Mouse (Mus musculus) heart, postnatal 14 days (tissue): ENCODE measurements at regions not wholly inside any gene's neighbourhood (a gene's known extent, or its start where the extent isn't known, plus 50 kb on each side); places are given as distances from the start of the nearest gene placed in this dataset.
A peak's percentile ranks its signal among the peaks of the same experiment; 100 is the strongest.

Experiments
- DNase-seq, 2 experiments: peaks; one replicate each; pipeline ENCODE4 v3.0.0; 2021 to 2022
- intact Hi-C: fragments of 180-260 bp; cut with DNase I; formaldehyde crosslinking; loops from one replicate; pipeline ENCODE4 v1.15.1; 2025

DNA sequence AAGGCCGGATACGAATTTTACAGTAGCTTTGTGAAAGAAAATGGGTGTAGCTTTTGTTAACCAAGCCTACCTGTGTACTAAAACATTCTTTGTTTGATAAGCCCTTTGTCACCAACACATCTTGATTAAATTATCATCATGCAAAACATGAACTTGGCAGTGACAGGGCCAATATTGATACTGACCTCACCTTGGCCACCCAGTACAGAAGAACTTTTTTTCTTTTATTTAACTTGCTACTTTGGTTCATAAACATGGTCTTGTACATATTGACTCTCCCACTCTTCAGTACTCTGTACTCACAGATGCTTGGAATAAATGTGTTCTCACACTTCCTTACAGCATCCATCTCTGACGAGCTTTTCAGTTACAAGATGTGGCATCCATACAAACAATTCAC, 570.0 kb upstream of the Klf4 start:
- no peak for DNase-seq
- intact Hi-C loops: no loop called here

DNA sequence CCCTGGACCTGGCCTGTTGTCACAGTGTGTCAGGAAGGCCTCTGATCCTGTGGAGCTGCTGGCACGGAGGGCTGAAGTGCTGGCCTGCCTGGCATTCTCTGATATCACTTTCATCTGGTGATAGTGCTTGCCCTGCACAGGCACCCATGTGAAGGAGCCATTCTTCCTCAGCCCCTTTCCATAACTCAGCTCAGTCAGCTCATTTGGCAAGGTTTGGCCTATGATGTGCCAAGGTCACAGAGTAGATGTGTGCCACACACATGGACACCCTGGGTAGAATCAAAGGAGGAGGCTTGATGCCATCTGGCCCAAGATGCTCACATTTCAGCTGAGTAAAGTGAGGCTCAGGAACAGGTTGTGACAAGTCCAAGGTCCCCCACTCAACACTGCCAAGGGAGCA, 558.5 kb upstream of the Klf4 start:
- intact Hi-C loops: no loop called here
- DNase-seq: peak in 1 of 2 experiments; percentile 32

DNA sequence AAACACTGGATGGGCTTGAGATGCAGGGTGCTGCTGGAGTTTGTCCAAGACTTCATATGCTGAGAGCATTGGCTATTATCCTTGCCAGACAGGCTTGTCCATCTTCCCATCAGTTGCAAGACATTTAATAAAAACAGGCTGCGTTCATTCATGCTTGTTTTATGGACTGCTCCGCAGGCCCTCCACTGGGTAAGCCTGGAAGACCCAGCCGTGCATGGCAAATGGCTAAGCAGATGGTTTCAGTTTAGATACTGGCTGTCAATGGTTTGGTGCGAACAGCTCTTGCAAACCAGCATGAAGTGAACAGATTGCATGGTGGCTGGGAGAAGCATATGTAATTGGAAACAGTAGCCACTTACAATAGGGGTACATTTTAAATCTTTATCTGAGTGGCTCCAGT, 556.4 kb upstream of the Klf4 start:
- intact Hi-C loops: no loop called here
- no peak for DNase-seq

DNA sequence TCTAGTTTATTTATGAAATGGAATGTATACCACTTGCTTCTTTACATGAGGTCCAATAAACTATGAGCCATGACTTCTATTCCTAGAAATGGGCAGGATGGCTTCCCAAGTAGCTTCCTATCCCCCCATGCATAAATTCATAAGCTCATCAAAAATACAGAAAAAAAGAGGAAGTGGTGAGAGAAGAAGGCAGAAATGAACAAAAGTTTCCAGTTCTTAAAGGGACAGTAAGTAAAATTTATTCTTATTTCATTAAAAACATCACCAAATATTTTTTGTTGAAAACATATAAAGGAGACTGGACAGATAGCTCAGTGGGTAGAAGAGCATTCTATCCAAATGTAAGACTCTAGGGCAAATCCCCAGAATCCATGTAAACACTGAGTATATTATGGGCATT, 554.0 kb upstream of the Klf4 start:
- no peak for DNase-seq
- intact Hi-C loops: no loop called here

DNA sequence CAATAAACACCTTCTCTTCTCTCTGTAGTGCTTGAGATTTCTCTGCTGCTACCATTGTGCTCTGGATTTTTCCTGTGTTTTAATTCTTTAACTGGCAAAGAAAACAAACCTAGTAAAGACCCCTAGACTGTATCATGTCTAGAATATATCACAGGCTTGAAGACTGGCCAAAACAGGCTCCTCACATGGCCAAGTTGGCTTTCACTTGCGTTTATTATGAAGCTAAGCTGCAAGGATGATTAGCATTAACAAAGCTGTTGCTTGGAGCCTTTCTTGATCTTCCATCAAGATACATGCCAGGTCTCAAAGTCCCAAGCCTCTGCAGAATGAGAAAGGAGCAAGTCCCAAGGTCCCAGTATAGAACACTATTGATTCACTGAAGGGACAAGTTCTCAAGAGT, 551.9 kb upstream of the Klf4 start:
- intact Hi-C loops: no loop called here
- DNase-seq: no peak

DNA sequence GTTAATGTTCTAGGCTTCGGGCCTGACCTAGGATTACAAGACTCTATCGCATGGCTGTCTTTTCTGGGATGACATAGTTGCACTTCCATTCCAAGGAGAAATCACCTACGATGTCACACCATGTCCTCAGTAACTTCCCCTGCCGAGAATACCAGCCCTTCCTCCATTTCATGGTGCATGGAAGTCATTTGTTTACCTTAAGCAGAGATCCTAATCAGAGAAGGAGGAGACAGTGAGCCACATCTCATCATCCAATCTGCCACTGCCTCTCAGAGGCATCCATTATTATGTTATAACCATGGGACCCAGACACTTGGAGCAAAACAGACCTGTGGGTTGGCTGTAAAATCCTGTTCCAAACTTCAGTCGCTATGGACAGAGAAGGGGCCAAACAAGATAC, 550.1 kb upstream of the Klf4 start:
- no peak for DNase-seq
- intact Hi-C loops: no loop called here

DNA sequence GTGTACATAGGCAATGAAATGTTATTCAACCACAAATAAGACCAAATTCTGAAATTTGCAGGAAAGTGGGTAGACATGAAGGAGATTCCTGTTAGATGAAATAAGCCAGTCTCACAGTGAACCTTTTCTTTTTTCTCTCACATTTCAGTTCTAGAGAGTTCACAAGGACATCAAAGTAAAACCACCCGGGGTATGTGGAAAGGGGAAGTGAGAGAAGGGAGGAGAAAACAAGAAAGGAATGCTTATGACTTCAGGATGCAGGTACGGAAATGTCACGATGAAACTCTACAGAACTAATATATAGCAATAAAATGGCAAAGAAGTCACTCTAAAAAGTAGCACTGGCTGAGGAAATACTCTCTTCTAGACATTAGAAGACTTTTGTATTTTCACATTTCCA, 548.7 kb upstream of the Klf4 start:
- intact Hi-C loops: no loop called here
- no peak for DNase-seq

DNA sequence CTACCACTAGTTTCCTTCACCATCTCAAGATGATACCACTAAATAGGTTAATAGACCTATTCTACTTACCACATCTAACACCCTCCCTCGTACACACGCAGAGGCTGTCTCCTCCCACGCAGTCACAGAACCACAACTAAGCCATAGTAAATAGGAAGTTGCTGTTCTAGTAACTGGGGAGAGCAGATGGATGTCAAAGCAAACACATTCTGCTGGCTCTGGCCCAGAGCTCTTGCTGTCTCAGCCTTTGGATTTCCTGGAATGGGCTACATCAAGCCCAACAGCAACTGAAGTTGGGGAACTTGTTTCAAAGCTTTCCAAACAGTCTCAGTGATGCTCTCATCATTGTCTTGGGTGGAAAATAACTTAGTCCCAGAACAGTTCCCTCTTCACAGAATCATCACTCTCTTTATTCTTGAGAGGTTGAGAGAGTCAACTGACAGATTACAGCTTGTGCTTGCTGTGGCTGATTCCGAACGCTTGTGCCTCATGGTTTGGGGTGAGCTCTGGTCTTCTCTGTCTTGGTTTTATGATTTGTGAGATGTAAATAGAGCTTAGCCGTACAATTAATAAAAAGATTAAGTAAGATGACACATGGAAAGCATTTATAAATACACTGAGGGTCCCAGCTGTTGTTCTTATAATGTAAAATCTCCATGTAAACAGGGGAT, 538.5 kb upstream of the Klf4 start:
- intact Hi-C loops: no loop called here
- DNase-seq: peak; percentile 41 to 46

DNA sequence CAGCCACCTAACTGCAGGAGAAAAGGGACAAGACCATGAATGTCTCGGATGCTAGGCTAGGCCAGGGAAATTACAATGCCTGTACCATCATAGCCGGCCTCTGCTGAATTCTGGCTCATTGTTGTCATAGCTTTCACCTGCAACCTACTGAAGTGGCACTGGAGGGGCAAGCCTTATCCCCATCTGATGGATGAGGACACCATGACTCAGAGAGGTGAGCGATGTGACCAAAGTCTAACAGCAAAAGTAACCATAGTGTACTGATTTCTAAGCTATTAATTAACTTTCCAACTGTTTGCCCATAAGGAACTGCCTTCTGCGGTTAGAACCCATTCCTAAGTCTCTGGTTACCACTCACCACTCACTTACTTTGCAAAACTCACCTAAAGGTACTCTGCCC, 536.6 kb upstream of the Klf4 start:
- intact Hi-C loops: no loop called here
- no peak for DNase-seq

DNA sequence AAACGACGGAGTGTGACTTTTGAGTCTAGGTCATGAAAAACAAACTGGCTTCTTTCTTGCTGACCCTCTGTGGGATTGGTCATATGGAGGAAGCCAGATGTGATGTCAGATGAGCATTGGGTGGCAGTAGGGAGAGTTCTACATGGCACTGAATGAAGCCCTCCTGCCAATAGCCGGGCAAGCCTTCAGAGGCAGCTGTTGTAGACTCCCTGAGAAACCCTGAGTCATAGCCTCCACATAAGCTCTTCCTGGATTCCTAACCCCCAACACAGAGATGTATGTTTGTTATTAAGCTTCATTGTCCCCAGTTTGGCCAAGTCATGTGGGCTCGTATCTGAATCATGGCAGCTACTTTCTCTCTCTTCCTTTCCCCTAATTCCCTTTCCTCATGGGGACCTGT, 532.4 kb upstream of the Klf4 start:
- no peak for DNase-seq
- intact Hi-C loops: no loop called here

DNA sequence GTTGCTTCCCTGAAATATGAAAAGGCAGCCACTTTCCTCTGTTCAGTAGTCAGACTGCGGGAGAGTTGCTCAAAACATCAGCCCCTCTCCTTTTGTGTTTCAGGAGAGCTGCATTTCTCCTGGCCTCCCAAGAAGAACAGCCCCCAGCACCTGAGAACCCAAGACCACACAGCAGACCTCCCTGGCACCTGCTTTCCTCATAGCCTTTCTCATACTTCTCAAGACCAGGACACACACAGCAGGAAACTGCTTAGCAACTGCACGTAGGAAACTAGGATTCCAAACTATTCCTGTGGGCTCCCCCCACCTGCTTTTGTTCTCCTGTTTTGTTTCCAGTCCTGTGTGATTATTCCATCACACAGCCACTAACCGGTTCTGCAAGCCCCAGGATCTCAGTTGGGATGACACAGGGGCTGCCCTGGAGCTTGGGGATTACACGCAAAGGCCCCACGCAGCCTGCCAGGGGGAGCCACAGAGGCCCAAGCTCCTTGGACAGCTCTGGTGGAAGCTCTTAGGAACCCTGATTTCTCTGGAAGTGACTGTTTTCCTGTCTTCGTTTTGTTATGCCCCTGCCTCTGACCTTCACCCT, 519.6 kb upstream of the Klf4 start:
- intact Hi-C loops: no loop called here
- DNase-seq: peak in 1 of 2 experiments; percentile 8

DNA sequence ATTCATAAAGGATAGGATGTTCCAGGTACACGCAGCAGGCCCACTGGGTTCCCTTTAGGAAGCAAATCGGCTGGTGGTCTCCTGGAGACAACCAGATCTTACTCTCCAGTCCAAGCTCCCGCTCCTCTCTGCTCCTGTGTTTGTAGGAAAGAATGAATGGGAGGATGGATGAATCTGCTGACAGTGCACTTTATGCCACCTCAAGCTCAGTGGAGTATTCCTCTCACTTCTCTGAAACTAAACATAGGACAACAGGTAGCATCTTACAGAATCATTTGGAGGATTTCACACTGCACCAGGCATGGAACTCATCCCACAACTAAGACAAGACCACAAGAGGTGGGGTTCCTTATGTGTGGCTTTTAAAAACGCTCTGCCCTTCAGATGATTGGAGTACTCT, 507.1 kb upstream of the Klf4 start:
- intact Hi-C loops: no loop called here
- no peak for DNase-seq

DNA sequence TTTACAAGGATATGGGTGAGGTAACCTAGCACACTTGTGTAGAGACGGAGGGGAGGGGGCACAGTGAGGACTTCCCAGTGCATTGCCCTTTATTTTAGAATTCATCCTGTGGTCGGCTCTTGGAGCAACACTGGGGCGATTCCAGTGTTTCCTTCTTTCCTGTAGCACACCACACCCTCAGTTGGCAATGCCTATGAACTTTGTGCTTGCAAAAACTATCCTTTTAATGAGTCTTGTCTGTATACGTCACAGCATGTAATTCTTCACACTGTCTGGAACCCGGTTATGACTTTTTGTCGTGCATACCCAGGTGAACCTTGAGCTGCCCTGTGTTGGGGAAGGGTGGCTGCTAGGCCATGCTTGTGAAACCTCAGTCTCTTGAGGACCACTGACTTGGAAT, 504.1 kb upstream of the Klf4 start:
- DNase-seq: no peak
- intact Hi-C loops: no loop called here

DNA sequence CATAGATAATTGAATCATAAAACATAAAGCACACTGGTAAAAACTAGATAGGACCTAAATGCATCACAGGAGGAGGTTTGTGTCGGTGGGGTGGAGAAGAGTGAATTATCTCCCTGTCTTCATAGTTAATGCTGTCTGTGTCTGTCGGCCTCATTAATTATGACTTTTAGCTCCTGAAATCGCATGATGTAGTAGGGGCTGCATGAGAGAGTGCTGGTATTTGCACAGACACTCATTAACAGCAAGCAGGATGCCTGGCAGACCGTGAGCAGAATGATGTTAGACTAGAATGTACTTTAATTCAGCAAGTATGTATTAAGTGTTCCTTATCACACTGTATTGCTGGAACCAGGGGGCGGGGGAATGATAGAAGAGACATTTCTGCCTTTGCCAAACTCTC, 503.3 kb upstream of the Klf4 start:
- DNase-seq: no peak
- intact Hi-C loops: no loop called here

DNA sequence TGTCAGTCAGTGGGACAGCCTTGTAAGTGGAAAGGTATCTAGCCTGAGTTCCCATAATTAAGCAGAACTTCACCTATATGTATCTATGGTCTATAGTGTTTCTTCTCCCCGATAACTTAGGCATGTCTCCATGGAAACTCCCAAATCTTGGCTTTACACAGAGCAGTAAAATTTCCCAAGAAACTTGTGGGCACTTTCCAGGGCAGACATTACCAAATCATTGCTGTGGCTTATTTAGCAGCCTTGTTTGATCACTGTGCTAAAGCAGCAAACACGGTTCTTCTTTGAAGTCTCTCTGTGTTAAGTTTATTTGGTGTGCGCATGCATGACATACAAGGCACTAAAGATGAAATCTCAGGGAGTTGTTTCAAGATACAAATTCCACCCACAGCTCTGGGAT, 496.2 kb upstream of the Klf4 start:
- no peak for DNase-seq
- intact Hi-C loops: no loop called here

DNA sequence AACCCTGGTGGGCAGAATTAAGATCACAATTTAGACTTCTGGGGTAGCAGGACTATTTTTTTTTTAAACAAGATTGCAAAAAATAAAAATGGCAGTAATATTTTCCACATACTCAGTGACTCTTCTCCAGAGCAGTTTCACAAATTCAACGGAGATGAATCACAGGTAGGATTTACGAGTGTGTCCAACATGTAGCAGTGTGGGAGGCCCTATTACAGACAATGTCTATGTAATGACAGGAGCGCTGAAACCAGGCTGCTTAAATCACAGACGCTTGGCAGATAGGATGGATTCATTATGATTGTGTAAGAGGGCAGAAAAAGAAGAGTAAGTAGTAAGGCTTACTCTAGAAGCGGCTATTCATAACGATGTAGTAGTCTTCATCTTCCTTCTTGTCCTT, 495.0 kb upstream of the Klf4 start:
- intact Hi-C loops: no loop called here
- DNase-seq: no peak

DNA sequence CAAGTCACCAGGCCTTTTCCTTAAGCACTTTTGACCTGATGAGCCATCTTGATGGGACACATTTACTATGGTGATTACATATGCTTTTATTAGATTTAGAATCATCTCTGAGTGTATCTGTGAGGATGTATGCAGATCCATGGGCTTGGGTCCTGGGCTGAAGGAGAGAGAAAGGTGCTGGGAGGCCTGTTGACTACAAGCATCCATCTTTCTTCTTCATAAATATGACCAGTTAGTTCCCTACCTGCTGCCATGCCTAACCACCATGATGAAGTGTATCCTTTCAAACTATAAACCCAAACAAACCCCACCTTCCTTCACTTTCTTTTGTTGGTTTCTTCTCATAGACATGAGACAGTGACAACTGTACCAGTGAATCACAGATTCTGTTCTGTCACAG, 492.2 kb upstream of the Klf4 start:
- DNase-seq: no peak
- intact Hi-C loops: no loop called here

DNA sequence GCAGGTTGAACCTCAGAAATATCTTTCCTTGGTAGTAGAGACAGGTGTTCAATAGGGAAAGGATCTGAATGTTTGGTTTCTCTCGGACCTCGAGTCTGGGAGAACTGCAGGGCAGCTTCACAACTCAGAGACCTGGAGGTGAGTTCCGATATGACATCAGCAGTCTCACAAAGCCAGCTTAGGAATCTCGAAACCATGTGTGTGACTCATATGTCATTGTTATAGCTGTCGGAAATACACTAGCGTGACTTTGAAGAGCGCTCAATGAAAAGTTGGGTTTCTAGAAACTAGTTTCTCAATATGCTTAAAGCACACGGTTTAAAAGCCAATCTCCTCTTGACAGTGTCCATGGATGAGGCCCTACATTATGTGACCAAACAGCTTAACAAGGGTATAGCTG, 485.9 kb upstream of the Klf4 start:
- intact Hi-C loops: no loop called here
- no peak for DNase-seq

DNA sequence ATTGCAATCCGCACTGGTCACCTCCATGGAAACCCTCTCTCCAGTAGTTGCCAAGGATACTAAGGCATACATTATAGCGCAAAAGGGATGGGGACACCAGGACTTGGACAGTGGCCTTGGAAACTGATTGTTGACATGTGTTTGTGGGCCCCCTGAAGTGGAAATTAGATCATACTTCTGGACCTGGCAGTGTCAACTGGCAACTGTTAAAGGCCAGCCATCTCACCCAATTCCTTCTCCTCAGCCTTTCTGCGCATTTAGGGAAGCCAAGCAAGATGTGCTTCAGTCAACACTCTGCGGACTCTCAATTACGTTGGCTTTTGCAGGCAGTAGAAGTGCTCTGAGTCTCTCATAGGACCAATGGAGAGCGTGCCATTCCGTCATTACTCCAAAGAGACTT, 483.2 kb upstream of the Klf4 start:
- intact Hi-C loops: no loop called here
- no peak for DNase-seq

DNA sequence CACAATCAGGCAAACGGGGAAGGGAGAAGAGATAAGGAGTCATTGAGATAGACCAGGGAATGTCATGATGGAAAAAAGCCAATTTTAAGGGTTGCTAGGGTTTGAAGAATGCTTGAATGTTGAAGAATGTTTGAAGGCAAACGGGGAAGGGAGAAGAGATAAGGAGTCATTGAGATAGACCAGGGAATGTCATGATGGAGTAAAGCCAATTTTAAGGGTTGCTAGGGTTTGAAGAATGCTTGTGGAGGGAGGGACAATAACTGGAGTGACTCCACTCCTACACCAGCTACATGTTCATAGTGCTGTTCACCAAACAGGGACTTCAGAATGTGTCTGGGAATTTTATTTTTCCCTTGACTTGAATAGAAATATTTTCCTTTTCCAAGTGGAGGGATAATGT, 476.0 kb upstream of the Klf4 start:
- DNase-seq: no peak
- intact Hi-C loops: no loop called here

DNA sequence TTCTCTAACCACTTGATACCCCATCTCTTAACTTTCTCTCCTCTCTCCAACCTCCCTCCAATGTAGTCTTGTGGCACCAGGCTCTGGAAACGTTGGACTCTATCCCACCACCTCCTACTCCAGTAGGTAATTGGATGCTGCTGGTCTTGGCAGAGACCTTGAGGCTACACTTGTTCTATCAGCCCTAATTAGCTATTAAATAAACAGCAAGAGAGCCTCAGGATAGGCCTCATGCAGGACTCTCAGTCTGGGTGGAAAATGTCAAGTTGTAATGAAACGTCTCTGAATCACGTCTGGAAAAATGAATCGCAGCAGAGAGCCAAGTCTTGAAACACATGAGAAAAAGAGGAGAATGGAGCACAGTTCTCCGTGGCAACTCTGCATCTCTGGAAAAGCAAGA, 472.0 kb upstream of the Klf4 start:
- no peak for DNase-seq
- intact Hi-C loops: no loop called here

DNA sequence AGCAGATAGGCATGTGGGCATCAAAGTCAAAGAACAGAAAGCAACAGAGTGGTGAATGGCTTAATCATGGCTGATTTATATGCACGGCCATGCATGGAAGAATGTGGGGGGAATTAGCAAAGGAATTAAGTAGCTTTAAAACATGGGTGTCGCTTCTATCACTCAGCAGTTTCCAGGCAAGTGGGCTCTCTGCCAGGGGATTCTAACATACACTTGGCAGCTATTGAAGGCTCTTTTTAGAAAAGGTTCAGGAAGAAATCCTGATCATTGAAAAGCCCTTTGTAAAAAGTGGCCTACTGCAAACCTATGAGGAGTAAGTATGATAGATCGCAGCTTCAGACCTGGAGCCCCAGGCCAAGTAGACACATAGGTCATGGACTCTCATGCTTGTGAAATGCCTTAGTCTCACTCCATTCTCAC, 469.1 kb upstream of the Klf4 start:
- intact Hi-C loops: no loop called here
- DNase-seq: peak; percentile 27 to 41

DNA sequence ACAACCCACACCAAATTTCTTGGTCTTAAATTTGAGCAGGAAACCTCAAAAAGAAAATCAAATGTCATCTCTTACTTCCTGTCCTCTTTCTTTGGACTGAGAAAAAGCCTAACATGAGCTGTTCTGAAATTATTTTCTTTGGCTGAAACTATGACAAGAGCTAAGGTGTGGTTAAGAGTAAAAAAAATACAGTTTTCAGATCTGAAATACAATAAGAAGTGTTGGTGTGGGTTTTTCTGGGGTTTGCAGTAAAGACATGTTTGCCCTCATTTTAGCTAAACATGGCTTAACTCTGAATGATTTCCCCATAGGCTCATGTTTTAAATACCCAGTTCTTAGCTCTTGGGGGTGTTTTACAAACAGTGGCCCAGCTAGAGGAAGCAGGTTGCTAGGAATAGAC, 451.8 kb upstream of the Klf4 start:
- intact Hi-C loops: no loop called here
- no peak for DNase-seq
